Mouse (Mus musculus): ENCODE results near the gene Ms4a4a.
"Not testable (repeated sequence)": the region's sequence is repeated elsewhere in the genome, so short reads cannot be mapped to it uniquely, and the experiment has no call there.

The Ms4a4a gene

GRCm38 (mm10) chr19:11431209-11431608 lies 55.9 kb downstream of the Ms4a4a start:
- in situ Hi-C loops (cut with MboI, MseI) = not testable (repeated sequence)

- in situ Hi-C loops (cut with MboI, MseI) = loop anchor here (5.0 kb wide), 1 partner anchor 47 kb away; no protein-coding TSS in a partner anchor
Observed at GRCm38 (mm10) chr19:11435058-11435834, 59.9 kb downstream of the Ms4a4a start.
